Mouse (Mus musculus): ENCODE measurements around the gene Gns.
"Not testable (repeated sequence)": the region's sequence is repeated elsewhere in the genome, so short reads cannot be mapped to it uniquely, and the experiment has no call there.

Gns gene

GRCm38 (mm10) chr10:121364801-121365564 lies at the start of gene Gns:
Gene Gns (plus strand): TSS chr10:121365090.
- DNase-seq: peak; percentile 95

- DNase-seq: peak; percentile 38
Observed at GRCm38 (mm10) chr10:121315321-121316283, 49.3 kb upstream of the Gns start.

GRCm38 (mm10) chr10:121316361-121316760 lies 48.5 kb upstream of the Gns start:
- no peak for DNase-seq

GRCm38 (mm10) chr10:121318397-121318950 lies 46.4 kb upstream of the Gns start:
- DNase-seq: no peak

- peak; percentile 38 for DNase-seq
Observed at GRCm38 (mm10) chr10:121323493-121323892, 41.4 kb upstream of the Gns start.

GRCm38 (mm10) chr10:121326167-121326566 lies 38.7 kb upstream of the Gns start:
- DNase-seq: no peak

GRCm38 (mm10) chr10:121329586-121329985 lies 35.3 kb upstream of the Gns start:
- DNase-seq: no peak

GRCm38 (mm10) chr10:121330940-121331339 lies 34.0 kb upstream of the Gns start:
- peak; percentile 81 for DNase-seq

- DNase-seq: peak; percentile 76
Observed at GRCm38 (mm10) chr10:121334576-121334975, 30.3 kb upstream of the Gns start.

GRCm38 (mm10) chr10:121336536-121336935 lies 28.4 kb upstream of the Gns start:
- not testable (repeated sequence) for DNase-seq

GRCm38 (mm10) chr10:121340754-121341593 lies 23.9 kb upstream of the Gns start:
- DNase-seq: no peak

GRCm38 (mm10) chr10:121342260-121342659 lies 22.6 kb upstream of the Gns start:
- no peak for DNase-seq

- DNase-seq: no peak
Observed at GRCm38 (mm10) chr10:121343867-121344266, 21.0 kb upstream of the Gns start.

- no peak for DNase-seq
Observed at GRCm38 (mm10) chr10:121349244-121349643, 15.6 kb upstream of the Gns start.

- peak; percentile 43 for DNase-seq
Observed at GRCm38 (mm10) chr10:121350357-121351065, 14.4 kb upstream of the Gns start.

- peak; percentile 72 for DNase-seq
Observed at GRCm38 (mm10) chr10:121351066-121351581, 13.8 kb upstream of the Gns start, which contains the start of gene Tbc1d30. Gene Tbc1d30 (minus strand): TSS chr10:121351278.

- no peak for DNase-seq
Observed at GRCm38 (mm10) chr10:121351692-121352290, 13.1 kb upstream of the Gns start.

GRCm38 (mm10) chr10:121360358-121360757 lies 4.5 kb upstream of the Gns start:
- DNase-seq: no peak

GRCm38 (mm10) chr10:121363201-121363600 lies 1.7 kb upstream of the Gns start:
- no peak for DNase-seq

GRCm38 (mm10) chr10:121364306-121364705 lies 584 bp upstream of the Gns start:
- DNase-seq: no peak

GRCm38 (mm10) chr10:121365781-121366272 lies 937 bp downstream of the Gns start:
- DNase-seq: peak; percentile 33

All from kidney, postnatal 10 days (tissue).